Mouse (Mus musculus) G1E (cell line): ENCODE measurements at regions not wholly inside any gene's neighbourhood (a gene's known extent, or its start where the extent isn't known, plus 50 kb on each side); places are given as distances from the start of the nearest gene placed in this dataset.

Source experiments
- ATAC-seq: 2 replicates; pipeline ENCODE4 v1.8.0; 2016; ENCODE audit warnings: mild to moderate bottlenecking; ENCODE audit not compliant: insufficient number of reproducible peaks, poor library complexity, low FRiP score, severe bottlenecking; ENCODE audit errors: extremely low read depth
- DNase-seq: peaks from one replicate; pipeline ENCODE4 v3.0.0; 2012; ENCODE audit warnings: low spot score
- H3K27me3 ChIP-seq: 2 replicates; pipeline ENCODE4 v1.6.1; 2012; ENCODE audit warnings: mild to moderate bottlenecking, low read length, inconsistent platforms; ENCODE audit not compliant: insufficient read depth
- H3K36me3 ChIP-seq: replicated peaks from 2 replicates; pipeline ENCODE3; 2012; ENCODE audit warnings: mild to moderate bottlenecking, inconsistent platforms
- H3K4me1 ChIP-seq: 2 replicates; pipeline ENCODE4 v1.6.1; 2012; ENCODE audit warnings: low read depth, low read length, inconsistent platforms, mixed read lengths; ENCODE audit not compliant: insufficient read depth
- H3K4me3 ChIP-seq: 2 replicates; pipeline ENCODE4 v1.5.1; 2012; ENCODE audit warnings: low read depth, mild to moderate bottlenecking, inconsistent platforms, low read length, moderate library complexity, mixed read lengths
- H3K9me3 ChIP-seq: replicated peaks from 2 replicates; pipeline ENCODE4 v1.6.1; 2012; ENCODE audit warnings: inconsistent platforms
- CTCF ChIP-seq: IDR thresholded peaks from 2 replicates; pipeline ENCODE4 v1.5.1; 2012; ENCODE audit warnings: low read depth, low read length, inconsistent platforms, mixed read lengths
- GATA1 ChIP-seq: IDR thresholded peaks from 2 replicates; pipeline ENCODE4 v1.6.1; 2012; ENCODE audit warnings: borderline replicate concordance, low read length, inconsistent platforms, mixed read lengths
- GATA2 ChIP-seq: IDR thresholded peaks from 2 replicates; pipeline ENCODE4 v1.6.1; 2012; ENCODE audit warnings: low read depth, low read length, inconsistent platforms, borderline replicate concordance
- POLR2AphosphoS5 ChIP-seq: IDR thresholded peaks from 2 replicates; pipeline ENCODE4 v1.6.1; 2012; ENCODE audit warnings: low read depth, low read length, inconsistent platforms; ENCODE audit not compliant: insufficient replicate concordance
- TAL1 ChIP-seq: conservative IDR thresholded peaks from 2 replicates; pipeline ENCODE4 v1.6.1; 2012; ENCODE audit warnings: low read depth, low read length, inconsistent platforms, mixed read lengths

GRCm38 (mm10) chr5:13066942-13067341 is 58.3 kb upstream of the Sema3a start:
- Histone ChIP-seq H3K4me3 (no peak overlapping the region), H3K9me3 (no peaks in the 10 kb centered on the region), H3K36me3 (no peaks in the 10 kb centered on the region), H3K4me1 (no peaks in the 10 kb centered on the region), H3K27me3 (no peaks in the 10 kb centered on the region)
- DNase-seq (no peak), ATAC-seq (no peak)
- no peak for TF ChIP-seq POLR2AphosphoS5
- no peak for TF ChIP-seq CTCF
- TF ChIP-seq GATA2: no peak
- no peak for TF ChIP-seq GATA1
- no peak for TF ChIP-seq TAL1
